16 mouse cellular contexts compared by ENCODE assay signal in genomic region chr4:117654703-117655499, GRCm38 (mm10). TPM values are rescaled to one million over a fixed set of nuclear protein-coding genes. Genes with fewer than 3 reads are reported as not detected.
DNase-seq lines count a peak whose midpoint lies in the region; ATAC-seq and TF ChIP-seq lines count a peak whose summit lies in the region.
"Had no signal": no experiment of that assay in that cellular context is flagged by ENCODE, and none has a peak within 500 bp of the region (broad histone marks: within the 10 kb centered on the region; RNA-seq: fewer than 3 reads in every experiment).

No protein-coding gene starts in this region.

- TF ChIP-seq EP300 in lung, postnatal 0 days (IDR thresholded peaks at IDR 0.05): no peak

- 66% methylated on average over 9 of the region's 9 CpGs for WGBS in lung, postnatal 0 days
- WGBS in forebrain, embryonic 14.5 days: 40% methylated on average over 9 of the region's 9 CpGs
- WGBS in hindbrain, embryonic 16.5 days: 59% methylated on average over 9 of the region's 9 CpGs
- 50% methylated on average over 9 of the region's 9 CpGs for WGBS in midbrain, embryonic 15.5 days

- no peak for ATAC-seq in lung, postnatal 0 days
- no peak; the same call in 1 of the 2 replicates for ATAC-seq in forebrain, embryonic 14.5 days
- no peak for ATAC-seq in hindbrain, embryonic 16.5 days
- no peak for ATAC-seq in midbrain, embryonic 15.5 days (replicated peaks)
- ATAC-seq in megakaryocyte-erythroid progenitor cell, adult 5-6 weeks (replicated peaks; ENCODE audit: low FRiP score, low TSS enrichment, poor library complexity, severe bottlenecking): no peak

- no peak overlapping the region for H3K27ac ChIP-seq in lung, postnatal 0 days (ENCODE audit: low read length)
- peak overlapping the region; percentile 72 for H3K27ac ChIP-seq in forebrain, embryonic 14.5 days (ENCODE audit: low read depth, low read length)
- peak overlapping the region; percentile 34; the same call in 1 of the 2 replicates for H3K27ac ChIP-seq in hindbrain, embryonic 16.5 days (ENCODE audit: low read depth, low read length)
- peak overlapping the region; percentile 67 for H3K27ac ChIP-seq in midbrain, embryonic 15.5 days
- H3K27ac ChIP-seq: heart, adult 2 months; left cerebral cortex, adult 2 months; liver, embryonic 15.5 days; neural tube, embryonic 12.5 days had no signal

- H3K9ac ChIP-seq in lung, postnatal 0 days (replicated peaks; ENCODE audit: low read depth): no peak overlapping the region
- no peak overlapping the region for H3K9ac ChIP-seq in forebrain, embryonic 14.5 days (ENCODE audit: low read length)
- no peak overlapping the region for H3K9ac ChIP-seq in hindbrain, embryonic 16.5 days (ENCODE audit: low read depth, low read length)
- no peak overlapping the region for H3K9ac ChIP-seq in midbrain, embryonic 15.5 days
- H3K9ac ChIP-seq: liver, embryonic 15.5 days; neural tube, embryonic 12.5 days had no signal

- no peak for TF ChIP-seq CTCF in lung, postnatal 0 days (IDR thresholded peaks at IDR 0.05)

- no peaks in the 10 kb centered on the region for H3K9me3 ChIP-seq in lung, postnatal 0 days (ENCODE audit: low read length)
- H3K9me3 ChIP-seq in forebrain, embryonic 14.5 days (replicated peaks; ENCODE audit: control insufficient read depth, low read length): no peaks in the 10 kb centered on the region
- no peaks in the 10 kb centered on the region for H3K9me3 ChIP-seq in hindbrain, embryonic 16.5 days (ENCODE audit: control insufficient read depth, low read length)
- H3K9me3 ChIP-seq in midbrain, embryonic 15.5 days: no peaks in the 10 kb centered on the region
- H3K9me3 ChIP-seq: liver, embryonic 15.5 days; neural tube, embryonic 12.5 days had no signal

- H3K27me3 ChIP-seq in lung, postnatal 0 days (replicated peaks; ENCODE audit: insufficient read depth, low read length): no peaks in the 10 kb centered on the region
- no peaks in the 10 kb centered on the region for H3K27me3 ChIP-seq in forebrain, embryonic 14.5 days (replicated peaks; ENCODE audit: control insufficient read depth, insufficient read depth, low read length)
- no peaks in the 10 kb centered on the region for H3K27me3 ChIP-seq in hindbrain, embryonic 16.5 days (replicated peaks; ENCODE audit: control insufficient read depth, insufficient read depth, low read length)
- H3K27me3 ChIP-seq in midbrain, embryonic 15.5 days (replicated peaks): no peaks in the 10 kb centered on the region
- H3K27me3 ChIP-seq: liver, embryonic 15.5 days; neural tube, embryonic 12.5 days had no signal

- H3K4me3 ChIP-seq in lung, postnatal 0 days (ENCODE audit: low read depth, low read length): no peak overlapping the region
- H3K4me3 ChIP-seq in forebrain, embryonic 14.5 days (ENCODE audit: low read depth, low read length): no peak overlapping the region
- H3K4me3 ChIP-seq in hindbrain, embryonic 16.5 days (ENCODE audit: low read length): no peak overlapping the region
- H3K4me3 ChIP-seq in midbrain, embryonic 15.5 days: no peak overlapping the region
- H3K4me3 ChIP-seq: heart, adult 2 months; left cerebral cortex, adult 2 months; liver, embryonic 15.5 days; neural tube, embryonic 12.5 days had no signal

- no peaks in the 10 kb centered on the region for H3K36me3 ChIP-seq in lung, postnatal 0 days (ENCODE audit: insufficient read depth, low read length)
- no peaks in the 10 kb centered on the region for H3K36me3 ChIP-seq in forebrain, embryonic 14.5 days (ENCODE audit: control insufficient read depth, insufficient read depth, low read length)
- no peaks in the 10 kb centered on the region for H3K36me3 ChIP-seq in hindbrain, embryonic 16.5 days (ENCODE audit: control insufficient read depth, insufficient read depth, low read length)
- H3K36me3 ChIP-seq in midbrain, embryonic 15.5 days (replicated peaks): no peaks in the 10 kb centered on the region
- H3K36me3 ChIP-seq: neural tube, embryonic 12.5 days had no signal

- no peak overlapping the region for H3K4me2 ChIP-seq in lung, postnatal 0 days (replicated peaks; ENCODE audit: low read depth, low read length)
- no peak overlapping the region for H3K4me2 ChIP-seq in forebrain, embryonic 14.5 days (ENCODE audit: low read length)
- H3K4me2 ChIP-seq in hindbrain, embryonic 16.5 days (ENCODE audit: low read length): no peak overlapping the region
- no peak overlapping the region for H3K4me2 ChIP-seq in midbrain, embryonic 15.5 days
- H3K4me2 ChIP-seq: liver, embryonic 15.5 days; neural tube, embryonic 12.5 days had no signal

- DNase-seq in lung, postnatal 36 days: peak; percentile 26
- DNase-seq in lung, postnatal 0 days (ENCODE audit: low spot score): no peak
- no peak for DNase-seq in forebrain, embryonic 14.5 days (ENCODE audit: low spot score)
- no peak for DNase-seq in cerebellum, adult 9-11 months
- DNase-seq in adrenal gland, postnatal 25 days: no peak
- DNase-seq: adrenal gland, postnatal 36 days; heart, adult 2 months; kidney, adult 11 months; kidney, postnatal 36 days; thymus, adult 2 months had no signal

- no peaks in the 10 kb centered on the region for H3K4me1 ChIP-seq in lung, postnatal 0 days (ENCODE audit: insufficient read depth, low read depth, low read length)
- peaks cover 52% of the 10 kb centered on the region for H3K4me1 ChIP-seq in forebrain, embryonic 14.5 days (ENCODE audit: control insufficient read depth, insufficient read depth, low read length)
- H3K4me1 ChIP-seq in hindbrain, embryonic 16.5 days (ENCODE audit: control insufficient read depth, insufficient read depth, low read depth, low read length): peaks cover 10% of the 10 kb centered on the region
- peaks cover 62% of the 10 kb centered on the region for H3K4me1 ChIP-seq in midbrain, embryonic 15.5 days

RNA-seq across cellular contexts. Expression of gene Dmap1, which starts 27.2 kb away (rescaled TPM):
- 37.0 and 37.8 TPM in 2 replicates for polyA plus RNA-seq in lung, postnatal 0 days (2015; fragmentation: Nextera tagmentation; extraction: Ambion mirVana)
- 94.9 and 97.6 TPM in 2 replicates for polyA plus RNA-seq in forebrain, embryonic 14.5 days (2014; fragmentation: Nextera tagmentation; extraction: Ambion mirVana)
- polyA plus RNA-seq in hindbrain, embryonic 16.5 days (2015; fragmentation: Nextera tagmentation; extraction: Ambion mirVana): 77.7 and 80.5 TPM in 2 replicates
- polyA plus RNA-seq in midbrain, embryonic 15.5 days (2015; fragmentation: Nextera tagmentation; extraction: Ambion mirVana): 82.5 and 84.8 TPM in 2 replicates
- total RNA-seq in megakaryocyte-erythroid progenitor cell, adult 5-6 weeks (2014; fragmentation: Nextera tagmentation): 28.2 and 41.6 TPM in 2 replicates
- total RNA-seq in megakaryocyte-erythroid progenitor cell, adult 5-6 weeks (2017): 28.0 and 34.6 TPM in 2 replicates
- 26.7 and 32.7 TPM in 2 replicates for total RNA-seq in adrenal gland, postnatal 25 days (2021)
